Mouse (Mus musculus) lung, embryonic 15.5 days (tissue): ENCODE results near the gene Thra. TPM values are rescaled to one million over a fixed set of nuclear protein-coding genes. Genes with fewer than 3 reads are reported as not detected.

Experiments
- polyA plus RNA-seq: library from polyadenylated mRNA; unstranded; fragments of >200 nt; fragmentation: Nextera tagmentation; extraction: Ambion mirVana; gene quantifications from 2 replicates; pipeline ENCODE4 v1.2.1, GENCODE M21; 2015

Thra gene
- polyA plus RNA-seq, 1 experiment from 2014 or later = 35.6 TPM

Other genes with a start within 250 kb of the Thra start
- gene Ikzf3, start 194.6 kb upstream of the Thra start, polyA plus RNA-seq = 0.49 and 1.2 TPM in 2 replicates
- gene Zpbp2, start 189.5 kb upstream of the Thra start, polyA plus RNA-seq = 0.14 TPM in 1 of 2 replicates, not detected in the other
- gene Ormdl3, start 153.3 kb upstream of the Thra start, polyA plus RNA-seq = 54.6 and 55.2 TPM in 2 replicates
- gene Lrrc3c, start 142.3 kb upstream of the Thra start, polyA plus RNA-seq = not detected in 2 replicates
- 1.0 and 1.4 TPM in 2 replicates for gene Gm12355, start 115.0 kb upstream of the Thra start, polyA plus RNA-seq
- not detected in 2 replicates for gene Gsdma3, start 114.3 kb upstream of the Thra start, polyA plus RNA-seq
- not detected in 2 replicates for gene Gsdma2, start 93.9 kb upstream of the Thra start, polyA plus RNA-seq
- 0.06 TPM in 1 of 2 replicates, not detected in the other for gene Gsdma, start 76.3 kb upstream of the Thra start, polyA plus RNA-seq
- 211 and 214 TPM in 2 replicates for gene Psmd3, start 58.1 kb upstream of the Thra start, polyA plus RNA-seq
- gene Csf3, start 39.4 kb upstream of the Thra start, polyA plus RNA-seq = not detected in 2 replicates
- gene Med24, start 11.2 kb upstream of the Thra start, polyA plus RNA-seq = 51.9 and 53.0 TPM in 2 replicates
- 1.0 and 1.5 TPM in 2 replicates for gene Nr1d1, start 34.7 kb downstream of the Thra start, polyA plus RNA-seq
- gene Msl1, start 54.9 kb downstream of the Thra start, polyA plus RNA-seq = 21.1 and 21.2 TPM in 2 replicates
- gene Casc3, start 64.3 kb downstream of the Thra start, polyA plus RNA-seq = 35.7 and 37.9 TPM in 2 replicates
- 0.86 and 1.4 TPM in 2 replicates for gene Rapgefl1, start 96.1 kb downstream of the Thra start, polyA plus RNA-seq
- 3.7 and 4.1 TPM in 2 replicates for gene Wipf2, start 123.0 kb downstream of the Thra start, polyA plus RNA-seq
- gene Cdc6, start 167.2 kb downstream of the Thra start, polyA plus RNA-seq = 41.3 and 42.5 TPM in 2 replicates
- 36.5 and 38.4 TPM in 2 replicates for gene Rara, start 187.2 kb downstream of the Thra start, polyA plus RNA-seq
- 0.20 and 0.61 TPM in 2 replicates for gene Gjd3, start 242.4 kb downstream of the Thra start, polyA plus RNA-seq